Mouse (Mus musculus): ENCODE data around the gene Zfp62.
A peak's percentile ranks its signal among the peaks of the same experiment; 100 is the strongest.

GRCm38 (mm10) chr11:49242944-49243626 is 40.0 kb downstream of the Zfp62 start:
- TF ChIP-seq CEBPB (IDR thresholded peaks at IDR 0.05; ENCODE audit: insufficient read depth, poor library complexity, severe bottlenecking) (no peak), USF1 (IDR thresholded peaks at IDR 0.05; ENCODE audit: low read depth) (peak; percentile 77), POLR2A (IDR thresholded peaks at IDR 0.05; ENCODE audit: insufficient read length, low read depth) (no peak), POLR2AphosphoS2 (IDR thresholded peaks at IDR 0.05; ENCODE audit: insufficient read length, low read depth) (no peak), REST (IDR thresholded peaks at IDR 0.05; ENCODE audit: insufficient read depth, insufficient read length) (no peak), TCF3 (IDR thresholded peaks at IDR 0.05; ENCODE audit: insufficient read length, low read depth) (no peak), E2F4 (IDR thresholded peaks at IDR 0.05; ENCODE audit: insufficient read depth) (no peak), MYOG (IDR thresholded peaks at IDR 0.05; ENCODE audit: control insufficient read depth in 1 of 3, insufficient read depth in 1 of 3, insufficient read length in 2 of 3, low read depth in 2 of 3) (no peak), MAX (IDR thresholded peaks at IDR 0.05; ENCODE audit: low read depth) (no peak), MYOD1 (IDR thresholded peaks at IDR 0.05; ENCODE audit: control insufficient read depth in 1 of 3, insufficient read length in 2 of 3, low read depth in 2 of 3) (no peak)

All from myocyte (in vitro differentiated cells).